ENCODE assay signal across 14 mouse cellular contexts in the genomic region with DNA sequence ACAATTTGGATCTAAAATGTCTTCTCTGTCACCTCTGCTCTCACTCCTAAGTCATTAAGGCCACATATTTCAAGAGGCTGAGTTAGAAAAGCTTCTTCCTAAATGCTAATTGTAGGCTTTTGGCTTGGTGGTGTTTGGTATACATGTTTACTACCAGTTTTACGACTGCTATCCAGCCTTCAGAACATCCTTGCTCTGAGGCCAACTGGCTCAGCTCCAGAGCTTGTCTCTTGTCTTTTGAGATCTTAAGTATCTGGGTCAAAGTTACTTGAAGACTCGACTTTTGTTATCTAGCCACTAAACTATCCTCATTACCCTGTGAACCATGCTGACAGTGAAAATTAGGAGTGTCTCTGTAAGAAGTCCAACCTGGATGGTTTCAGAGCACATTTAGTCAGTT. TPM values are rescaled to one million over a fixed set of nuclear protein-coding genes. Genes with fewer than 3 reads are reported as not detected.
DNase-seq lines count a peak whose midpoint lies in the region; ATAC-seq lines count a peak whose summit lies in the region.
"Had no signal": no experiment of that assay in that cellular context is flagged by ENCODE, and none has a peak within 500 bp of the region (broad histone marks: within the 10 kb centered on the region; RNA-seq: fewer than 3 reads in every experiment).

No protein-coding gene starts in this region.

- H3K9ac ChIP-seq in neural tube, embryonic 15.5 days (replicated peaks): no peak overlapping the region
- H3K9ac ChIP-seq: intestine, embryonic 15.5 days; limb, embryonic 15.5 days had no signal

- no peaks in the 10 kb centered on the region for H3K9me3 ChIP-seq in neural tube, embryonic 15.5 days (replicated peaks)
- H3K9me3 ChIP-seq: intestine, embryonic 15.5 days; limb, embryonic 15.5 days; midbrain, embryonic 10.5 days had no signal

- intact Hi-C loops in left cerebral cortex, postnatal 4 days (cut with DNase I): no loop called here

- ATAC-seq in neural tube, embryonic 15.5 days (ENCODE audit: low FRiP score): no peak
- ATAC-seq: CD4-positive, CD25-positive, alpha-beta regulatory T cell, adult 4 months; intestine, embryonic 15.5 days had no signal

- no peaks in the 10 kb centered on the region for H3K36me3 ChIP-seq in neural tube, embryonic 15.5 days
- H3K36me3 ChIP-seq: intestine, embryonic 15.5 days; limb, embryonic 15.5 days; midbrain, embryonic 10.5 days had no signal

- no peak overlapping the region for H3K4me2 ChIP-seq in neural tube, embryonic 15.5 days
- H3K4me2 ChIP-seq: heart, embryonic 11.5 days; intestine, embryonic 15.5 days; limb, embryonic 15.5 days had no signal

- WGBS in neural tube, embryonic 15.5 days: 28% methylated on average over 2 of the region's 2 CpGs

- H3K27ac ChIP-seq in neural tube, embryonic 15.5 days (replicated peaks): no peak overlapping the region
- H3K27ac ChIP-seq: intestine, embryonic 15.5 days; limb, embryonic 15.5 days; midbrain, embryonic 10.5 days had no signal

- H3K27me3 ChIP-seq in neural tube, embryonic 15.5 days (replicated peaks): no peaks in the 10 kb centered on the region
- H3K27me3 ChIP-seq: intestine, embryonic 15.5 days; limb, embryonic 15.5 days had no signal

- H3K4me3 ChIP-seq in neural tube, embryonic 15.5 days (replicated peaks): no peak overlapping the region
- H3K4me3 ChIP-seq: intestine, embryonic 15.5 days; left cerebral cortex, adult 2 months; limb, embryonic 15.5 days; midbrain, embryonic 10.5 days had no signal

- H3K4me1 ChIP-seq in neural tube, embryonic 15.5 days: no peaks in the 10 kb centered on the region
- H3K4me1 ChIP-seq: intestine, embryonic 15.5 days; limb, embryonic 15.5 days; midbrain, embryonic 10.5 days had no signal

- peak; percentile 1 for DNase-seq in left cerebral cortex, postnatal 4 days
- DNase-seq in left cerebral cortex, adult 11 months (ENCODE audit: low spot score): no peak
- peak; percentile 9 to 48 for DNase-seq in adrenal gland, postnatal 36 days
- peak; percentile 78 for DNase-seq in kidney, adult 9 months
- peak; percentile 36 for DNase-seq in ovary, postnatal 36 days (ENCODE audit: low spot score)
- DNase-seq in retina, embryonic 14.5 days (ENCODE audit: low spot score): no peak
- DNase-seq: thymus, postnatal 14 days had no signal

RNA-seq across cellular contexts. Expression of a gene that starts 44.0 kb away (rescaled TPM):
- 10 to 100 TPM; 21.1 to 21.7 TPM for total RNA-seq in left cerebral cortex, postnatal 4 days (2021)
- total RNA-seq in adrenal gland, postnatal 36 days (2021): 100 to 1,000 TPM in 1 of 2 experiments, 10 to 100 TPM in 1; 28.4 to 160 TPM
- polyA plus RNA-seq in neural tube, embryonic 15.5 days (2015; fragmentation: Nextera tagmentation; extraction: Ambion mirVana): 5.3 TPM in 2 replicates

Comparison
In these comparisons a context has a peak if more than half of its experiments do, and no peak if none do; other contexts are left out.
1. DNase-seq: peak in left cerebral cortex, postnatal 4 days (single experiment), adrenal gland, postnatal 36 days (2 of 2), kidney, adult 9 months (single experiment) and ovary, postnatal 36 days (single experiment); none in left cerebral cortex, adult 11 months (single experiment) and retina, embryonic 14.5 days (single experiment).